Mouse (Mus musculus): ENCODE measurements around the gene Acvr1.

GRCm38 (mm10) chr2:58596774-58597342 lies 29.9 kb upstream of the Acvr1 start:
- no peak for TF ChIP-seq USF1 (IDR thresholded peaks at IDR 0.05; ENCODE audit: low read depth)
- no peak for TF ChIP-seq POLR2A (IDR thresholded peaks at IDR 0.05; ENCODE audit: insufficient read length, low read depth)
- no peak for TF ChIP-seq TCF12 (IDR thresholded peaks at IDR 0.05; ENCODE audit: insufficient read depth, poor library complexity, severe bottlenecking)
- TF ChIP-seq MYOG (IDR thresholded peaks at IDR 0.05; ENCODE audit: control insufficient read depth in 1 of 3, insufficient read depth in 1 of 3, insufficient read length in 2 of 3, low read depth in 2 of 3) = no peak
- no peak for TF ChIP-seq REST (IDR thresholded peaks at IDR 0.05; ENCODE audit: insufficient read depth, insufficient read length)
- TF ChIP-seq MAX (IDR thresholded peaks at IDR 0.05; ENCODE audit: low read depth) = no peak
- no peak for TF ChIP-seq MYOD1 (IDR thresholded peaks at IDR 0.05; ENCODE audit: control insufficient read depth in 1 of 3, insufficient read length in 2 of 3, low read depth in 2 of 3)
- no peak for TF ChIP-seq POLR2AphosphoS2 (IDR thresholded peaks at IDR 0.05; ENCODE audit: insufficient read length, low read depth)
